In the genomic region with DNA sequence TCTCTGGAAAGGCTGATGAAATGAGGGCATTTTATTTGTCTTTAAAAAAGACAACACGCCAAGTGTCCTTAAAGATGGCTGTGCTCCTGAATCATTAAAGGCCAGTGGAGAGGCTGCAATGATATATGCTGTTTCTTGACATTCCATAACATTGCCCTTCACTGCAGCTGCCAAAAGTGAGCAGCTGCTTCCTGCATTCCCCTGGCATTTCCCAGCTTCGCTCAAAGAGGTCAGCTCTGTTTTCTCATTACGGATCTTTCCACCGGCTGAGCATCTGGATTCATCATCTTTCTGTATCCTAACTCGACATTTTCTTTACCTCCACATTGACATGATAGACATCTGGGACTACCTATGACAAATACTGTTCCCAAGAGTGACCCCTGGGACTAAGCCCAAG, we compare ENCODE assay signal across 18 mouse cellular contexts. TPM values are rescaled to one million over a fixed set of nuclear protein-coding genes. Genes with fewer than 3 reads are reported as not detected.
"Had no signal": no experiment of that assay in that cellular context is flagged by ENCODE, and none has a peak within 500 bp of the region (broad histone marks: within the 10 kb centered on the region; RNA-seq: fewer than 3 reads in every experiment).

No protein-coding gene starts in this region.

- DNase-seq: kidney, adult 18-20 months; kidney, postnatal 10 days; kidney, postnatal 4 days; left cerebral cortex, postnatal 4 days; lung, adult 2 months; lung, postnatal 14 days; right cerebral cortex, adult 18-20 months; right cerebral cortex, postnatal 25 days; thymus, postnatal 4 days had no signal

- H3K4me2 ChIP-seq: limb, embryonic 13.5 days; liver, embryonic 15.5 days; midbrain, embryonic 12.5 days; neural tube, embryonic 12.5 days had no signal

- H3K4me1 ChIP-seq: limb, embryonic 13.5 days; liver, embryonic 15.5 days; megakaryocyte, embryonic 14.5 days; midbrain, embryonic 12.5 days; neural tube, embryonic 12.5 days had no signal

- H3K36me3 ChIP-seq: limb, embryonic 13.5 days; liver, embryonic 15.5 days; midbrain, embryonic 12.5 days; neural tube, embryonic 12.5 days had no signal

- H3K9ac ChIP-seq: limb, embryonic 13.5 days; liver, embryonic 15.5 days; midbrain, embryonic 12.5 days; neural tube, embryonic 12.5 days had no signal

- H3K27me3 ChIP-seq: limb, embryonic 13.5 days; liver, embryonic 15.5 days; megakaryocyte, embryonic 14.5 days; midbrain, embryonic 12.5 days; neural tube, embryonic 12.5 days had no signal

- H3K27ac ChIP-seq: layer of hippocampus, adult 2 months; limb, embryonic 13.5 days; liver, embryonic 15.5 days; macrophage; midbrain, embryonic 12.5 days; neural tube, embryonic 12.5 days had no signal

- H3K9me3 ChIP-seq: limb, embryonic 13.5 days; liver, embryonic 15.5 days; megakaryocyte, embryonic 14.5 days; midbrain, embryonic 12.5 days; neural tube, embryonic 12.5 days had no signal

- H3K4me3 ChIP-seq: layer of hippocampus, adult 2 months; limb, embryonic 13.5 days; liver, embryonic 15.5 days; megakaryocyte, embryonic 14.5 days; midbrain, embryonic 12.5 days; neural tube, embryonic 12.5 days had no signal

RNA-seq across cellular contexts. Expression of gene Nrn1, which starts 44.7 kb away (rescaled TPM):
- total RNA-seq: neutrophil, adult 5-6 weeks had no signal
- polyA plus RNA-seq: kidney, embryonic 14.5 days; macrophage had no signal
